Mouse (Mus musculus): ENCODE data around the gene Casc1. TPM values are rescaled to one million over a fixed set of nuclear protein-coding genes. Genes with fewer than 3 reads are reported as not detected.

Casc1 gene
- polyA plus RNA-seq, 1 experiment from 2014 or later: 1.3 TPM

DNA sequence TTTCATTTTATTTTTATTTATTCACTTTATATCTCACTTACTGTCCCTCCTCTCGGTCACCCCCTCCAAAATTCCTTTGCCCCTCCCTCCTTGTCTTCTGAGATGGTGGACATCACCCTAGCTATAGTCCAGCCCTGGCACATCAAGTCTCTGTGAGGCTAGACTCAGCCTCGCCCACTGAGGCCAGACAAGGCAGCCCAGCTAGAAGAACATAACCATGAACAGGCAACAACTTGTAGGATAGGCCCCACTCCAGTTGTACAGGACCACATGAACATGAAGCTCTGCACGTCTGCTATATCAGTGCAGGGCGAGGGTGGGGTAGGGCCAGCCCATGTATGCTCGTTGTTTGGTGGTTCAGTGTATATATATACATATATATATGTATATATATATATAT lies 78.8 kb downstream of the Casc1 start:
- Histone ChIP-seq H3K4me1 (no peaks in the 10 kb centered on the region), H3K4me3 (no peak overlapping the region), H3K27ac (no peak overlapping the region), H3K9me3 (no peaks in the 10 kb centered on the region), H3K27me3 (no peaks in the 10 kb centered on the region), H3K9ac (no peak overlapping the region), H3K36me3 (no peaks in the 10 kb centered on the region), H3K4me2 (no peak overlapping the region)
- 73% methylated on average over 5 of the region's 5 CpGs for WGBS
- no peak for ATAC-seq (ENCODE audit: borderline replicate concordance, extremely low read depth, low FRiP score, low TSS enrichment)

GRCm38 (mm10) chr6:145129563-145129962 lies 81.2 kb downstream of the Casc1 start:
- Histone ChIP-seq H3K4me1 (no peaks in the 10 kb centered on the region), H3K4me2 (no peak overlapping the region), H3K9ac (no peak overlapping the region), H3K4me3 (no peak overlapping the region), H3K36me3 (no peaks in the 10 kb centered on the region), H3K9me3 (no peaks in the 10 kb centered on the region), H3K27ac (no peak overlapping the region), H3K27me3 (no peaks in the 10 kb centered on the region)
- WGBS: 76% methylated on average over 4 of the region's 4 CpGs
- ATAC-seq (ENCODE audit: borderline replicate concordance, extremely low read depth, low FRiP score, low TSS enrichment): no peak

DNA sequence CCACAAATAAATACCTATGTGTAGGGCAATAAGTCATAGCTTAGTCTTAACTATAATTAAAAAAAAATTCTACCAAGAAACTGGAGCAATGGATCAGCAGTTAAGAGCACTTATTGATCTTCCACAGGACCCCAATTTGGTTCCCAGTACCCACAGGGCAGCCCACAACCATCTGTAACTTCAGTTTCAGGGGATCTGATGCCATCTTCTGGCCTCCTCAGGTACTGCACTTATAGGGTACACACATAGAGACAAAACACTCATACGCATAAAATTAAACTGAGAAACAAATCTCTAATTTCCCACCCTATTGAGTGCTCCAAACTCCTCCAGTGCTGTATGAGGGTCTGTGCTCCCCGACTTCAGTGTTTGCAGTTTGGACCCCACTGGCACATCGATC lies 83.2 kb downstream of the Casc1 start:
- WGBS: 94% methylated on average over 3 of the region's 3 CpGs
- Histone ChIP-seq H3K9ac (no peak overlapping the region), H3K4me2 (no peak overlapping the region), H3K27me3 (no peaks in the 10 kb centered on the region), H3K36me3 (no peaks in the 10 kb centered on the region), H3K27ac (no peak overlapping the region), H3K4me3 (no peak overlapping the region), H3K4me1 (no peaks in the 10 kb centered on the region), H3K9me3 (no peaks in the 10 kb centered on the region)
- ATAC-seq (ENCODE audit: borderline replicate concordance, extremely low read depth, low FRiP score, low TSS enrichment): no peak

GRCm38 (mm10) chr6:145125591-145126113 lies 85.2 kb downstream of the Casc1 start:
- H3K4me1 ChIP-seq: peaks cover 8% of the 10 kb centered on the region; the same call in 1 of the 2 replicates
- H3K36me3 ChIP-seq: no peaks in the 10 kb centered on the region
- no peak overlapping the region for H3K27ac ChIP-seq
- no peaks in the 10 kb centered on the region for H3K9me3 ChIP-seq
- no peak overlapping the region for H3K4me3 ChIP-seq
- H3K4me2 ChIP-seq: no peak overlapping the region
- WGBS: 34% methylated on average over 7 of the region's 7 CpGs
- no peak for ATAC-seq (ENCODE audit: borderline replicate concordance, extremely low read depth, low FRiP score, low TSS enrichment)
- no peak overlapping the region for H3K9ac ChIP-seq
- H3K27me3 ChIP-seq: no peaks in the 10 kb centered on the region

Other genes with a start within 250 kb of the Casc1 start
- gene Bcat1, start 134.8 kb downstream of the Casc1 start, polyA plus RNA-seq (2015; fragmentation: Nextera tagmentation; extraction: Ambion mirVana): 7.5 and 7.9 TPM in 2 replicates
- gene Lrmp, start 95.4 kb downstream of the Casc1 start, polyA plus RNA-seq (2015; fragmentation: Nextera tagmentation; extraction: Ambion mirVana): 3.9 and 6.6 TPM in 2 replicates
- 26.5 and 26.7 TPM in 2 replicates for gene Etfrf1, start 129 bp upstream of the Casc1 start, polyA plus RNA-seq (2015; fragmentation: Nextera tagmentation; extraction: Ambion mirVana)
- gene Kras, start 39.2 kb upstream of the Casc1 start, polyA plus RNA-seq (2015; fragmentation: Nextera tagmentation; extraction: Ambion mirVana): 92.2 and 99.5 TPM in 2 replicates

Measured in lung, embryonic 15.5 days (tissue).